ENCODE assay signal across 8 mouse cellular contexts in the genomic region with DNA sequence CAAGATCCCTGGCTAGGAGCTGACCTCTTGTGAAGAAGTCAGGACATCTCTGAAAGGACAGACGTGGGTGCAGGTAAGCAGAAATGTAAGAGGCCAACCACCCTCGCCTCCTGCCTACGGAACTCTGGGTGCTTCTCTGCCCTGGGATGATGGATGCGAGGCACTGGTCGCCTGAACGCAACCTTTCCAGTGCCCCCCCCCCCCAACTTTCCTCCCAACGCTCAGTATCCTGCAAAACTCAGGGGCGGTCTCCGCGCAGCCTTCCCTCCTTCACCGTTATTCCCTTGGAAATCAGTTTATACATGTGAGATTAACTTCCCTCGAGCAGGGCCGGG. TPM values are rescaled to one million over a fixed set of nuclear protein-coding genes. Genes with fewer than 3 reads are reported as not detected.
DNase-seq lines count a peak whose midpoint lies in the region; ATAC-seq and TF ChIP-seq lines count a peak whose summit lies in the region.

No protein-coding gene starts in this region.

- H3K4me1 ChIP-seq in heart, embryonic 13.5 days, result peaks cover 58% of the 10 kb centered on the region
- no peaks in the 10 kb centered on the region for H3K4me1 ChIP-seq in ES-Bruce4 (ENCODE audit: control insufficient read depth, insufficient read depth, low read length)
- peaks cover 58% of the 10 kb centered on the region for H3K4me1 ChIP-seq in forebrain, embryonic 16.5 days (replicated peaks; ENCODE audit: control insufficient read depth, insufficient read depth, low read length)
- no peaks in the 10 kb centered on the region; a peak in 1 of 4 replicates for H3K4me1 ChIP-seq in liver, embryonic 14.5 days (replicated peaks; ENCODE audit: control insufficient read depth in 2 of 2, insufficient read depth in 2 of 2, low read length in 1 of 2)

- H3K36me3 ChIP-seq in heart, embryonic 13.5 days, result no peaks in the 10 kb centered on the region
- no peaks in the 10 kb centered on the region for H3K36me3 ChIP-seq in ES-Bruce4 (ENCODE audit: control insufficient read depth, insufficient read depth, low read length, poor library complexity, severe bottlenecking)
- H3K36me3 ChIP-seq in forebrain, embryonic 16.5 days (ENCODE audit: control insufficient read depth, insufficient read depth), result no peaks in the 10 kb centered on the region
- H3K36me3 ChIP-seq in liver, embryonic 14.5 days (replicated peaks; ENCODE audit: control insufficient read depth, insufficient read depth, low read depth), result no peaks in the 10 kb centered on the region

- peak overlapping the region; percentile 92 for H3K4me2 ChIP-seq in heart, embryonic 13.5 days
- H3K4me2 ChIP-seq in forebrain, embryonic 16.5 days (ENCODE audit: low read length), result peak overlapping the region; percentile 42
- peak overlapping the region; percentile 44 for H3K4me2 ChIP-seq in liver, embryonic 14.5 days (ENCODE audit: low read depth)

- H3K4me3 ChIP-seq in heart, embryonic 13.5 days, result peak overlapping the region; percentile 62
- H3K4me3 ChIP-seq in ES-Bruce4 (ENCODE audit: low read depth, low read length), result peak overlapping the region; percentile 28; the same call in 1 of the 2 replicates
- H3K4me3 ChIP-seq in forebrain, embryonic 16.5 days (replicated peaks; ENCODE audit: low read length), result peak overlapping the region; percentile 27
- H3K4me3 ChIP-seq in liver, embryonic 14.5 days (ENCODE audit: insufficient read depth in 1 of 2, low read depth in 2 of 2, low read length in 2 of 2), result peak overlapping the region; percentile 22 to 33; a peak in 3 of 4 replicates

- H3K27me3 ChIP-seq in heart, embryonic 13.5 days (replicated peaks), result peaks cover 66% of the 10 kb centered on the region
- H3K27me3 ChIP-seq in ES-Bruce4 (ENCODE audit: control insufficient read depth, insufficient read depth, low read length, poor library complexity, severe bottlenecking), result peaks cover 39% of the 10 kb centered on the region
- peaks cover 54% of the 10 kb centered on the region for H3K27me3 ChIP-seq in forebrain, embryonic 16.5 days (replicated peaks; ENCODE audit: control insufficient read depth, insufficient read depth, low read length)
- peaks cover 79% of the 10 kb centered on the region for H3K27me3 ChIP-seq in liver, embryonic 14.5 days (ENCODE audit: control insufficient read depth, insufficient read depth, low read length)

- WGBS in heart, embryonic 13.5 days, result under 1% methylated on average over 13 of the region's 13 CpGs
- WGBS in forebrain, embryonic 16.5 days, result 1% methylated on average over 13 of the region's 13 CpGs
- WGBS in liver, embryonic 14.5 days (ENCODE audit: insufficient replicate concordance), result 2% methylated on average over 13 of the region's 13 CpGs

- no peak for TF ChIP-seq EP300 in ES-Bruce4 (IDR thresholded peaks at IDR 0.05; ENCODE audit: insufficient read depth, low read depth, low read length)
- TF ChIP-seq EP300 in liver, embryonic 14.5 days (IDR thresholded peaks at IDR 0.05; ENCODE audit: low read depth), result no peak

- no peaks in the 10 kb centered on the region for H3K9me3 ChIP-seq in heart, embryonic 13.5 days
- H3K9me3 ChIP-seq in ES-Bruce4 (replicated peaks; ENCODE audit: control insufficient read depth, insufficient read depth, low read length, poor library complexity, severe bottlenecking), result no peaks in the 10 kb centered on the region
- no peaks in the 10 kb centered on the region for H3K9me3 ChIP-seq in forebrain, embryonic 16.5 days (ENCODE audit: control insufficient read depth, low read length)
- H3K9me3 ChIP-seq in liver, embryonic 14.5 days (ENCODE audit: control insufficient read depth, low read length), result no peaks in the 10 kb centered on the region

- ATAC-seq in heart, embryonic 13.5 days (ENCODE audit: extremely low read depth, insufficient number of reproducible peaks, low FRiP score, low TSS enrichment), result no peak
- no peak for ATAC-seq in forebrain, embryonic 16.5 days
- ATAC-seq in liver, embryonic 14.5 days (ENCODE audit: insufficient read depth), result no peak

- H3K9ac ChIP-seq in heart, embryonic 13.5 days, result peak overlapping the region; percentile 88
- H3K9ac ChIP-seq in ES-Bruce4 (ENCODE audit: low read depth, poor library complexity, severe bottlenecking), result no peak overlapping the region
- H3K9ac ChIP-seq in forebrain, embryonic 16.5 days (replicated peaks; ENCODE audit: low read depth, low read length), result no peak overlapping the region
- no peak overlapping the region for H3K9ac ChIP-seq in liver, embryonic 14.5 days (replicated peaks)

- peak overlapping the region; percentile 91 for H3K27ac ChIP-seq in heart, embryonic 13.5 days (replicated peaks)
- no peak overlapping the region for H3K27ac ChIP-seq in ES-Bruce4 (ENCODE audit: insufficient read depth, low read length)
- H3K27ac ChIP-seq in forebrain, embryonic 16.5 days (ENCODE audit: low read length), result no peak overlapping the region
- no peak overlapping the region for H3K27ac ChIP-seq in liver, embryonic 14.5 days

- no peak for TF ChIP-seq POLR2A in ES-Bruce4 (IDR thresholded peaks at IDR 0.05; ENCODE audit: insufficient read depth, low read length)

- DNase-seq in heart, adult 11 months, result no peak
- no peak for DNase-seq in liver, embryonic 14.5 days (ENCODE audit: low read depth in 3 of 3, low spot score in 3 of 3)
- no peak for DNase-seq in left cerebral cortex, adult 8-10 months (ENCODE audit: low spot score in 2 of 2)
- no peak for DNase-seq in layer of hippocampus, postnatal 25 days (ENCODE audit: extremely low spot score in 1 of 2, low spot score in 1 of 2)
- DNase-seq in adrenal gland, postnatal 4 days (ENCODE audit: low spot score in 2 of 2), result no peak

- no peak for TF ChIP-seq CTCF in ES-Bruce4 (IDR thresholded peaks at IDR 0.05; ENCODE audit: low read depth, low read length)
- no peak for TF ChIP-seq CTCF in liver, embryonic 14.5 days (IDR thresholded peaks at IDR 0.05; ENCODE audit: low read depth)

RNA-seq across cellular contexts. Expression of gene Pdgfra, which starts 1.5 kb away (rescaled TPM):
- 16.6 and 20.7 TPM in 2 replicates for polyA plus RNA-seq in heart, embryonic 13.5 days (2015; fragmentation: Nextera tagmentation; extraction: Ambion mirVana)
- 2.1 and 2.7 TPM in 2 replicates for polyA plus RNA-seq in ES-Bruce4 (2011; ENCODE audit: insufficient read depth, insufficient read length, low read depth, missing spikeins)
- 11.3 and 12.1 TPM in 2 replicates for polyA plus RNA-seq in forebrain, embryonic 16.5 days (2015; fragmentation: Nextera tagmentation; extraction: Ambion mirVana)
- 0.86 and 1.6 TPM in 2 replicates for polyA plus RNA-seq in liver, embryonic 14.5 days (2012; rRNA removed)
- polyA plus RNA-seq in liver, embryonic 14.5 days (2014; fragmentation: Nextera tagmentation; extraction: Ambion mirVana), result 1.2 and 1.8 TPM in 2 replicates
- 10 to 100 TPM; 36.1 to 41.1 (median 40.3) TPM for total RNA-seq in left cerebral cortex, adult 8-10 months (2022)
- total RNA-seq in layer of hippocampus, postnatal 25 days (2021), result 10 to 100 TPM; 44.3 to 45.7 TPM
- total RNA-seq in adrenal gland, postnatal 4 days (2021), result 10 to 100 TPM; 46.8 to 49.6 TPM

Comparison
In these comparisons a context has a peak if more than half of its experiments do, and no peak if none do; other contexts are left out.
1. H3K4me2 ChIP-seq: peak in every context shown above with its lines; median percentile 92 in heart, embryonic 13.5 days; 44 in liver, embryonic 14.5 days; 42 in forebrain, embryonic 16.5 days.